8 mouse cellular contexts compared by ENCODE assay signal in genomic region chr7:16923283-16924036, GRCm38 (mm10). TPM values are rescaled to one million over a fixed set of nuclear protein-coding genes. Genes with fewer than 3 reads are reported as not detected.
DNase-seq lines count a peak whose midpoint lies in the region; ATAC-seq and TF ChIP-seq lines count a peak whose summit lies in the region.

No protein-coding gene starts in this region.

- H3K36me3 ChIP-seq in CH12.LX (replicated peaks in 1 of 2; ENCODE audit: control insufficient read depth in 1 of 2, insufficient read depth in 1 of 2, low read length in 1 of 2), result peaks cover 21 to 40% of the 10 kb centered on the region in 2 experiments
- H3K36me3 ChIP-seq in hindbrain, embryonic 11.5 days (ENCODE audit: control insufficient read depth, insufficient read depth, low read length), result peaks cover 3% of the 10 kb centered on the region; the same call in 1 of the 2 replicates
- H3K36me3 ChIP-seq in liver, embryonic 12.5 days, result peaks cover 35% of the 10 kb centered on the region

- H3K4me2 ChIP-seq in CH12.LX (ENCODE audit: insufficient read depth, low read depth, poor library complexity, severe bottlenecking), result peak overlapping the region; percentile 70
- peak overlapping the region; percentile 72 for H3K4me2 ChIP-seq in hindbrain, embryonic 11.5 days (replicated peaks; ENCODE audit: low read depth, low read length)
- peak overlapping the region; percentile 98 for H3K4me2 ChIP-seq in liver, embryonic 12.5 days

- TF ChIP-seq POLR2A in CH12.LX (IDR thresholded peaks at IDR 0.05; ENCODE audit: low read depth, low read length), result peak; percentile 57; the same call in 1 of the 2 replicates

- H3K4me1 ChIP-seq in CH12.LX (ENCODE audit: control insufficient read depth in 1 of 2, insufficient read depth in 2 of 2), result peaks cover 10 to 37% of the 10 kb centered on the region in 2 experiments
- peaks cover 25% of the 10 kb centered on the region for H3K4me1 ChIP-seq in hindbrain, embryonic 11.5 days (replicated peaks; ENCODE audit: control insufficient read depth, insufficient read depth, low read length)
- peaks cover 53% of the 10 kb centered on the region for H3K4me1 ChIP-seq in liver, embryonic 12.5 days

- DNase-seq in heart, adult 11 months, result peak; percentile 97
- DNase-seq in heart, postnatal 4 days, result no peak
- DNase-seq in CH12.LX (ENCODE audit: extremely low read depth), result no peak
- DNase-seq in cerebellum, adult 9-10 months, result peak; percentile 84
- DNase-seq in hindbrain, embryonic 11.5 days (ENCODE audit: low spot score), result peak; percentile 50
- peak; percentile 44 to 79 for DNase-seq in spleen, postnatal 4 days (ENCODE audit: low spot score in 2 of 2)

- peak overlapping the region; percentile 89 for H3K27ac ChIP-seq in CH12.LX (ENCODE audit: insufficient read depth, low read depth)
- H3K27ac ChIP-seq in hindbrain, embryonic 11.5 days (ENCODE audit: low read depth, low read length), result peak overlapping the region; percentile 96
- H3K27ac ChIP-seq in liver, embryonic 12.5 days, result peak overlapping the region; percentile 96

- no peaks in the 10 kb centered on the region for H3K27me3 ChIP-seq in CH12.LX (replicated peaks)
- H3K27me3 ChIP-seq in hindbrain, embryonic 11.5 days (ENCODE audit: control insufficient read depth, insufficient read depth, low read length), result no peaks in the 10 kb centered on the region
- no peaks in the 10 kb centered on the region for H3K27me3 ChIP-seq in liver, embryonic 12.5 days (replicated peaks)

- H3K79me2 ChIP-seq in CH12.LX (replicated peaks; ENCODE audit: control insufficient read depth, extremely low read depth, insufficient read depth, poor library complexity, severe bottlenecking), result peaks cover 41% of the 10 kb centered on the region

- peak overlapping the region; percentile 92 for H3K9ac ChIP-seq in CH12.LX (ENCODE audit: insufficient read depth, low read depth)
- peak overlapping the region; percentile 99 for H3K9ac ChIP-seq in hindbrain, embryonic 11.5 days (ENCODE audit: low read depth, low read length)
- H3K9ac ChIP-seq in liver, embryonic 12.5 days, result peak overlapping the region; percentile 98

- in situ Hi-C loops in CH12.LX (cut with MboI; ENCODE audit: low pct_ligation_motif_present, low pct_unique_long_range_greater_than_20kb, low sequenced_read_pairs), result no loop called here

- no peak for TF ChIP-seq EP300 in CH12.LX (IDR thresholded peaks at IDR 0.05; ENCODE audit: low read length)

- dilution Hi-C loops in CH12.LX (cut with MboI; ENCODE audit: extremely low pct_ligation_motif_present, extremely low pct_unique_long_range_greater_than_20kb, low sequenced_read_pairs), result no loop called here

- peak overlapping the region; percentile 62 to 93 (median 78) for H3K4me3 ChIP-seq in CH12.LX (replicated peaks in 1 of 3; ENCODE audit: low read depth in 2 of 3, low read length in 2 of 3, poor library complexity in 1 of 3)
- peak overlapping the region; percentile 93 for H3K4me3 ChIP-seq in hindbrain, embryonic 11.5 days (ENCODE audit: low read depth, low read length)
- peak overlapping the region; percentile 95 for H3K4me3 ChIP-seq in liver, embryonic 12.5 days

- WGBS in hindbrain, embryonic 11.5 days, result under 1% methylated on average over 57 of the region's 57 CpGs
- WGBS in liver, embryonic 12.5 days (ENCODE audit: insufficient replicate concordance), result under 1% methylated on average over 55 of the region's 57 CpGs

- peak; percentile 6; the same call in 1 of the 2 replicates for ATAC-seq in hindbrain, embryonic 11.5 days (ENCODE audit: low FRiP score)
- no peak for ATAC-seq in liver, embryonic 12.5 days
- ATAC-seq in activated CD4-positive, CD25-positive, alpha-beta regulatory T cell, adult 4 months, result no peak

- no peak for TF ChIP-seq CTCF in CH12.LX (conservative IDR thresholded peaks at IDR 0.05 in 1 of 2, IDR thresholded peaks at IDR 0.05 in 1 of 2; ENCODE audit: low read depth in 2 of 2, low read length in 2 of 2)

- no peak for TF ChIP-seq RAD21 in CH12.LX (IDR thresholded peaks at IDR 0.05; ENCODE audit: low read depth, low read length)

- H3K9me3 ChIP-seq in CH12.LX (replicated peaks; ENCODE audit: low read length), result no peaks in the 10 kb centered on the region
- no peaks in the 10 kb centered on the region for H3K9me3 ChIP-seq in hindbrain, embryonic 11.5 days (ENCODE audit: control insufficient read depth, low read length)
- no peaks in the 10 kb centered on the region for H3K9me3 ChIP-seq in liver, embryonic 12.5 days (replicated peaks)

TF ChIP-seq in CH12.LX, 34 proteins besides CTCF, POLR2A, EP300 and RAD21:
- TF ChIP-seq TBP (conservative IDR thresholded peaks at IDR 0.05; ENCODE audit: low read depth, low read length), result no peak
- TF ChIP-seq MXI1 (IDR thresholded peaks at IDR 0.05; ENCODE audit: low read depth, low read length), result peak; percentile 3; the same call in 1 of the 2 replicates
- TF ChIP-seq BHLHE40 (IDR thresholded peaks at IDR 0.05; ENCODE audit: low read depth, low read length), result no peak
- TF ChIP-seq ZMIZ1 (IDR thresholded peaks at IDR 0.05; ENCODE audit: low read depth, low read length), result peak; percentile 50

RNA-seq across cellular contexts. Expression of gene Calm3, which starts 0.5 kb away (rescaled TPM):
- total RNA-seq in heart, postnatal 4 days (2021), result 100 to 1,000 TPM; 309 to 310 TPM
- total RNA-seq in CH12.LX (2012; rRNA removed) (312 and 326 TPM in 2 replicates), CH12.LX (2014; rRNA removed) (277 and 294 TPM in 2 replicates)
- 623 and 775 TPM in 2 replicates for polyA plus RNA-seq in CH12.LX (2012; ENCODE audit: insufficient read length, low read depth)
- 322 and 337 TPM in 2 replicates for polyA plus RNA-seq in hindbrain, embryonic 11.5 days (2014; fragmentation: Nextera tagmentation; extraction: Ambion mirVana)
- polyA plus RNA-seq in liver, embryonic 12.5 days (2016; fragmentation: Nextera tagmentation; extraction: Ambion mirVana), result 91.2 and 94.4 TPM in 2 replicates
- polyA plus RNA-seq in activated CD4-positive, CD25-positive, alpha-beta regulatory T cell, adult 4 months (2017; shearing (Covaris generic)), result 100 to 1,000 TPM; 106 to 159 TPM

RNA-seq across cellular contexts. Expression of gene Ptgir, which starts 17.2 kb away (rescaled TPM):
- 1 to 10 TPM; 1.9 to 2.7 TPM for total RNA-seq in heart, postnatal 4 days (2021)
- total RNA-seq in CH12.LX (2012; rRNA removed) (7.0 and 7.5 TPM in 2 replicates), CH12.LX (2014; rRNA removed) (2.7 and 3.8 TPM in 2 replicates)
- 31.1 and 33.3 TPM in 2 replicates for polyA plus RNA-seq in CH12.LX (2012; ENCODE audit: insufficient read length, low read depth)
- polyA plus RNA-seq in hindbrain, embryonic 11.5 days (2014; fragmentation: Nextera tagmentation; extraction: Ambion mirVana), result 0.56 and 0.81 TPM in 2 replicates
- polyA plus RNA-seq in liver, embryonic 12.5 days (2016; fragmentation: Nextera tagmentation; extraction: Ambion mirVana), result 0.86 and 1.5 TPM in 2 replicates
- 10 to 100 TPM; 11.8 to 13.2 TPM for polyA plus RNA-seq in activated CD4-positive, CD25-positive, alpha-beta regulatory T cell, adult 4 months (2017; shearing (Covaris generic))

RNA-seq across cellular contexts. Expression of gene Pnmal2, which starts 21.0 kb away (rescaled TPM):
- 1 to 10 TPM; 6.3 to 7.3 TPM for total RNA-seq in heart, postnatal 4 days (2021)
- total RNA-seq in CH12.LX (2012; rRNA removed) (0.21 and 0.38 TPM in 2 replicates), CH12.LX (2014; rRNA removed) (not detected in 2 replicates)
- 0.09 TPM in 1 of 2 replicates, not detected in the other for polyA plus RNA-seq in CH12.LX (2012; ENCODE audit: insufficient read length, low read depth)
- 7.8 and 11.0 TPM in 2 replicates for polyA plus RNA-seq in hindbrain, embryonic 11.5 days (2014; fragmentation: Nextera tagmentation; extraction: Ambion mirVana)
- polyA plus RNA-seq in liver, embryonic 12.5 days (2016; fragmentation: Nextera tagmentation; extraction: Ambion mirVana), result 0.41 and 0.75 TPM in 2 replicates
- polyA plus RNA-seq in activated CD4-positive, CD25-positive, alpha-beta regulatory T cell, adult 4 months (2017; shearing (Covaris generic)), result not detected

RNA-seq across cellular contexts. Expression of gene Gng8, which starts 31.9 kb away (rescaled TPM):
- 1 to 10 TPM; 1.4 to 1.8 TPM for total RNA-seq in heart, postnatal 4 days (2021)
- total RNA-seq in CH12.LX (2012; rRNA removed) (0.25 TPM in 1 of 2 replicates, not detected in the other), CH12.LX (2014; rRNA removed) (not detected in 2 replicates)
- polyA plus RNA-seq in CH12.LX (2012; ENCODE audit: insufficient read length, low read depth), result 2.4 and 2.5 TPM in 2 replicates
- 9.0 and 11.0 TPM in 2 replicates for polyA plus RNA-seq in hindbrain, embryonic 11.5 days (2014; fragmentation: Nextera tagmentation; extraction: Ambion mirVana)
- 0.80 and 1.7 TPM in 2 replicates for polyA plus RNA-seq in liver, embryonic 12.5 days (2016; fragmentation: Nextera tagmentation; extraction: Ambion mirVana)
- polyA plus RNA-seq in activated CD4-positive, CD25-positive, alpha-beta regulatory T cell, adult 4 months (2017; shearing (Covaris generic)), result not detected

RNA-seq across cellular contexts. Expression of gene Pnmal1, which starts 36.0 kb away (rescaled TPM):
- total RNA-seq in heart, postnatal 4 days (2021), result not detected
- total RNA-seq in CH12.LX (2012; rRNA removed) (0.13 TPM in 2 replicates), CH12.LX (2014; rRNA removed) (not detected in 2 replicates)
- polyA plus RNA-seq in CH12.LX (2012; ENCODE audit: insufficient read length, low read depth), result 0.07 and 0.08 TPM in 2 replicates
- 17.6 and 19.5 TPM in 2 replicates for polyA plus RNA-seq in hindbrain, embryonic 11.5 days (2014; fragmentation: Nextera tagmentation; extraction: Ambion mirVana)
- polyA plus RNA-seq in liver, embryonic 12.5 days (2016; fragmentation: Nextera tagmentation; extraction: Ambion mirVana), result 0.05 and 0.08 TPM in 2 replicates
- polyA plus RNA-seq in activated CD4-positive, CD25-positive, alpha-beta regulatory T cell, adult 4 months (2017; shearing (Covaris generic)), result not detected

Comparison
In these comparisons a context has a peak if more than half of its experiments do, and no peak if none do; other contexts are left out.
1. DNase-seq: peak in heart, adult 11 months (single experiment), cerebellum, adult 9-10 months (single experiment), hindbrain, embryonic 11.5 days (single experiment) and spleen, postnatal 4 days (2 of 2); none in heart, postnatal 4 days (single experiment) and CH12.LX (single experiment).
2. Peak in every context shown above with its lines, with median percentiles within 50 percentile points of each other: H3K27ac ChIP-seq, H3K4me2 ChIP-seq, H3K4me3 ChIP-seq and H3K9ac ChIP-seq.